Mouse (Mus musculus) kidney, postnatal 25 days (tissue): ENCODE results near the gene Ppa1.

ENCODE experiments used
- DNase-seq, 2 experiments: peaks; one replicate each; pipeline ENCODE4 v3.0.0; 2021; ENCODE audit warnings: mixed read lengths in 2 of 2

Ppa1 gene

GRCm38 (mm10) chr10:61696560-61696823 lies 48.1 kb downstream of the Ppa1 start:
- DNase-seq: peak in 1 of 2 experiments; percentile 53

GRCm38 (mm10) chr10:61697028-61697427 lies 48.7 kb downstream of the Ppa1 start:
- peak; percentile 88 to 94 for DNase-seq

GRCm38 (mm10) chr10:61704663-61705062 lies 56.3 kb downstream of the Ppa1 start:
- no peak for DNase-seq

GRCm38 (mm10) chr10:61706412-61707375 lies 58.3 kb downstream of the Ppa1 start:
- DNase-seq: peak; percentile 54 to 73

GRCm38 (mm10) chr10:61713601-61714000 lies 65.2 kb downstream of the Ppa1 start:
- no peak for DNase-seq

GRCm38 (mm10) chr10:61714146-61714545 lies 65.8 kb downstream of the Ppa1 start:
- no peak for DNase-seq

DNA sequence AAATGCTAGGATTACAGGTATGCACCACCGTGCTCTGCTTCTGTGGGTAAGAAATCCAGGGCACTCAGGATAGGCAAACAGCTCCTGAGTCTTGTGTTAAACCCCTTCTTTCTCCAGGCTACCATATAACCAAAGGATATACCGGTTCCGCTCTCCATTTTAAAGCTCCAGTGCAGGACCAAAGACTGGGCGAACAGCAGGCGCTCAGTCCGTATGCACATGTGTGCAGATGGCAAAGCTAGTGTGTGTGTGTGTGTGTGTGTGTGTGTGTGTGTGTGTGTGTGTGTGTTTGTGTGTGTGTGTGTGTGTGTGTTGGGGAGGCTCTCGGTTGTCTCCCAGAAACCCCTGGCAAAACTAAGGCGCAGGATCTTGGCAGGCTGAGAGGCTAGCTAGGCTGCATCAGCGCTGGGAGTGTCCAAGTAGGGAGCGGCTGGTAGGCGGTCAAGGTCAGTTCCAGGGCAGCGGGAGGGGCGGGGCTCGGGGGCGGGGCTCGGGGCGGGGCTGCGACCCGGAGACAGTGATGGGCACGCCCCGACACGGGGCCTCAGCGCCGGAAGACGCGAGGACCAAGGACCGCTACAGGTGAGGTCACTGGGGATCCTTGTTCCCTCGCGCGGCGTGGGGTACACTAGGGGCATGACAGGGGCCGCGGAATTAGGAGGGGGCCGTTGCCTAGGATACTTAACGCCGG lies 66.6 kb downstream of the Ppa1 start, which contains the start of gene Aifm2:
TSS of gene Aifm2 (plus strand) at position 493 of the 691 bp plus-strand sequence.
- peak; percentile 76 to 91 for DNase-seq

GRCm38 (mm10) chr10:61715462-61715837 lies 67.1 kb downstream of the Ppa1 start:
- DNase-seq: no peak

GRCm38 (mm10) chr10:61715996-61716864 lies 67.9 kb downstream of the Ppa1 start:
- DNase-seq: peak in 1 of 2 experiments; percentile 46

DNA sequence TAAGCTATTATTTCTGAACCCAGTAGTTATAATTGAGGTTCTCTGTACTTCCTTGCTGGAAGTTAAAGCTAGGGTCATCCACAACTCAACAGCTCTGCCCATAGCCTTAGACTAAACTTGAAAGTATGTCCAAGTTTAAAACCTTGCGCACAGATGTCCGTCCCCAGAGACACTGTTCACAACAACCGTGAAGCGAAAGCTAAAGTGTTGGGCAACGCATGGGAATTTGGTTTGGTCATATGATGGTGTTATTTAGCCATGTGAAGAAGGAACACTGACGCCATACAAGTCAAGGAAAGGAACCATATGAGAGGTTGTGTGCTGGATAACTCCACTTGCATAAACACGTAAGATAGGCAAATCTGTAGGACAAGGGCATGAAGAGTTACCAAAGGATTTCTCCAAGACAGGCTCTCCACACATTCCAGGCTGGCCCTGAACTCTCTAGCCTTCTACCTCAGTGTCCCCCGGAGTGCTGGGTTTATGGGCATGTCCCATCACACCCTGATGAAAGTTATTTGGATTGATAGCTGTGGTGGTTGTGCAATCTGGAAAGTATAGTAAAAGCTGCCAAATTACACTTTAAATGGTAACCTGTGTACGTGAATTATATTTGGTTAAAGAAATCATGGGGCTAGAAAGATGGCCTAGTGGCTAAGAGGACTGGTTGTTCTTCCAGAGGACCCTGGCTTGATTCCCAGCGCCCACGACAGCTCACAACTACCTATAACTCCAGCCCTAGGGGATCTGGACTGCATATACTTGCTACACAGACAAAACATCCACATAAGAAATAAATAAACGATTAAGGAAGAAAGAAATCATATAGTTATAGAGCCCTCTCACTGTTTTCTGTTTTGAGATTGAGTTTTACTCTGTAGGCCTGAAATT lies 69.3 kb downstream of the Ppa1 start:
- DNase-seq: no peak

DNA sequence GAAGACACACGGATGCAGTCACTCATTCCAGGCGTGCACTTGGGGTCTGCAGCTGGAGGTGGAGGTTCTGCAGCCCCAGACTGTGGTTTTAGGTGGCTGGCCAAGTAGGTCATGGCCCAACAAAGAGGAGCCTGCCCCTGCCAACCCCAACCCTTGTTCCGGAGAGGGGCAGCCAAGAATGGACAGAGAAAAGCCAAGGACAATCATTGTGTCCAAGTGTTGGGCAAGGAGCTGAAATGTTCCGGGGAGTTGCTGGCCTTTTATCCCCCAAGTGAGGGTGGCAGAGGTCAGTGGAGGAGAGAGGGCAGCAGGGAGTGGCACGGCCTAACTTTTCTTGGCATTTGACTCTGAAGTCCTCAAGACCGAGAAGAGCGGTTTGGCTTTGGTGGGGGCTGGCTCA lies 72.0 kb downstream of the Ppa1 start:
- DNase-seq: peak in 1 of 2 experiments; percentile 43

DNA sequence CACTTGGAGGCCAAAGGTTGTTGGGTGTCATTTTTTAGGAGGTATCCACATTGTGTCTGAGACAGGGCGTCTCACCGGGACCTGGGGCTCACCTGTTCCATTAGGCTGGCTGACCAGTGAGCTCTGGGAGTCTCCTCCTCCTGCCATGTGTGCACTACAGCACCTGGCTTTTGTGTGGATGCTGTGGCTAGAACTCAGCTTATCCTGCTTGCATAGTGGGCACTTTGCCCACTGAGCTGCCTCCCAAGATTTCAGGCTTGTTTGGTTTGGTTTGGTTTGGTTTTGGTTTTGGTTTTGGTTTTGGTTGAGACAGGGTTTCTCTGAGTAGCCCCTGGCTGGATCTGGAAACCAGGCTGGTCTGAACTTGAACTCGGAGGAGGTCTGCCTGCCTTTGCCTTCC lies 73.9 kb downstream of the Ppa1 start:
- DNase-seq: no peak

DNA sequence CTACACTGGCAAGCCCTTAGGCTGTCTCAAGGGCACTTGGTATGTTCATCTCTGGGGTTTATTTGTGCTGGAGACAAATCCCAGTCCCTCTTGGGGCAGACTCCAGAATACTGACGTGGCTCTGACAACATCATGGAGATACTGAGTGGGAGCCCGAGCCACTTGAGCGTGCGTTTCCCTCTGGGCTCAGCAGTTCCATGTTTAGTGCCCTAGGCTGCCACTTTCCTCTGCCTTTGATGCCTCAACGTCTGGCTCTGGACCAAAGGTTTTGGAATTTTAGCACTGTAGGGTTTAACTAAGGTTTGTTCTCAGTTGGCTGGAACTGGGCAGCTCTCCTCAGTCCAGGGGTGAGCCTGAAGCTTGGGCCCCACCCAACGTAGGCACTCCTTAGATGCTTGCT lies 74.9 kb downstream of the Ppa1 start:
- DNase-seq: no peak
